Mouse (Mus musculus): ENCODE results near the gene Tspan18.

GRCm38 (mm10) chr2:93277486-93277885 is 56.8 kb downstream of the Tspan18 start:
- TF ChIP-seq CTCF (conservative IDR thresholded peaks at IDR 0.05 in 1 of 2, IDR thresholded peaks at IDR 0.05 in 1 of 2; ENCODE audit: low read depth in 2 of 2, low read length in 2 of 2): no peak
- no peak for TF ChIP-seq POLR2A (IDR thresholded peaks at IDR 0.05; ENCODE audit: low read depth, low read length)
- TF ChIP-seq EP300 (IDR thresholded peaks at IDR 0.05; ENCODE audit: low read length): no peak
- TF ChIP-seq TCF12 (IDR thresholded peaks at IDR 0.05; ENCODE audit: low read depth, low read length): no peak
- TF ChIP-seq USF2 (conservative IDR thresholded peaks at IDR 0.05; ENCODE audit: low read depth, low read length): no peak
- no peak for TF ChIP-seq JUN (IDR thresholded peaks at IDR 0.05; ENCODE audit: insufficient read depth, low read depth, low read length)
- TF ChIP-seq ETS1 (conservative IDR thresholded peaks at IDR 0.05; ENCODE audit: low read depth, low read length): no peak
- no peak for TF ChIP-seq SMC3 (IDR thresholded peaks at IDR 0.05; ENCODE audit: low read depth, low read length)
- TF ChIP-seq JUND (conservative IDR thresholded peaks at IDR 0.05; ENCODE audit: low read depth, low read length): no peak
- TF ChIP-seq POLR2AphosphoS2 (IDR thresholded peaks at IDR 0.05; ENCODE audit: low read depth, low read length): no peak
- no peak for TF ChIP-seq CHD2 (IDR thresholded peaks at IDR 0.05; ENCODE audit: low read length)

Data from CH12.LX (cell line).